Mouse (Mus musculus) liver, embryonic 15.5 days (tissue): ENCODE data around the gene Ssh2. TPM values are rescaled to one million over a fixed set of nuclear protein-coding genes. Genes with fewer than 3 reads are reported as not detected.
"Not testable (repeated sequence)": the region's sequence is repeated elsewhere in the genome, so short reads cannot be mapped to it uniquely, and the experiment has no call there.

Source experiments
- ATAC-seq: fragments of 200-750 bp; cut with Nextera tagmentation; 2 replicates; pipeline ENCODE4 v1.8.0; 2017; ENCODE audit warnings: moderate number of reproducible peaks, mild to moderate bottlenecking, moderate library complexity; ENCODE audit not compliant: insufficient read depth
- H3K27ac ChIP-seq: fragments of 300-500 bp; sonication (generic); replicated peaks from 2 replicates; pipeline ENCODE4 v1.5.1; 2015; ENCODE audit warnings: mild to moderate bottlenecking, inconsistent platforms
- H3K27me3 ChIP-seq: fragments of 300-500 bp; sonication (generic); 2 replicates; pipeline ENCODE4 v1.6.1; 2015; ENCODE audit warnings: mild to moderate bottlenecking, inconsistent platforms
- H3K36me3 ChIP-seq: fragments of 300-500 bp; sonication (generic); replicated peaks from 2 replicates; pipeline ENCODE4 v1.6.1; 2015; ENCODE audit warnings: moderate library complexity, mild to moderate bottlenecking, inconsistent platforms
- H3K4me1 ChIP-seq: fragments of 300-500 bp; sonication (generic); replicated peaks from 2 replicates; pipeline ENCODE4 v1.6.1; 2015; ENCODE audit warnings: inconsistent platforms
- H3K4me2 ChIP-seq: fragments of 300-500 bp; sonication (generic); 2 replicates; pipeline ENCODE4 v1.6.1; 2015; ENCODE audit warnings: moderate library complexity, mild to moderate bottlenecking, inconsistent platforms
- H3K4me3 ChIP-seq: fragments of 300-500 bp; sonication (generic); replicated peaks from 2 replicates; pipeline ENCODE4 v1.5.1; 2015; ENCODE audit warnings: mild to moderate bottlenecking, inconsistent platforms
- H3K9ac ChIP-seq: fragments of 300-500 bp; sonication (generic); 2 replicates; pipeline ENCODE4 v1.6.1; 2015; ENCODE audit warnings: moderate library complexity, mild to moderate bottlenecking, inconsistent platforms
- H3K9me3 ChIP-seq: fragments of 300-500 bp; sonication (generic); replicated peaks from 2 replicates; pipeline ENCODE4 v1.6.1; 2016; ENCODE audit warnings: inconsistent platforms
- WGBS: fragments of 180-500 bp; shearing (Covaris S2); methylation state at CpG from one replicate; pipeline ENCODE4 v1.1.7; 2015; ENCODE audit warnings: mixed read lengths; ENCODE audit not compliant: insufficient replicate concordance; 5-methylcytosine and 5-hydroxymethylcytosine counted together
- polyA plus RNA-seq: library from polyadenylated mRNA; unstranded; fragments of >200 nt; fragmentation: Nextera tagmentation; extraction: Ambion mirVana; gene quantifications from 2 replicates; pipeline ENCODE4 v1.2.1, GENCODE M21; 2015

Gene Ssh2
- polyA plus RNA-seq, 1 experiment from 2014 or later, result 3.9 TPM

GRCm38 (mm10) chr11:77371088-77371487, 155.0 kb downstream of the Ssh2 start:
- Histone ChIP-seq H3K27ac (peak overlapping the region; percentile 26; the same call in 1 of the 2 replicates), H3K36me3 (no peaks in the 10 kb centered on the region), H3K4me2 (no peak overlapping the region), H3K4me3 (no peak overlapping the region), H3K4me1 (peaks cover 19% of the 10 kb centered on the region), H3K9ac (no peak overlapping the region), H3K9me3 (no peaks in the 10 kb centered on the region), H3K27me3 (no peaks in the 10 kb centered on the region)
- WGBS, result 19% methylated on average over 3 of the region's 3 CpGs
- no peak for ATAC-seq

DNA sequence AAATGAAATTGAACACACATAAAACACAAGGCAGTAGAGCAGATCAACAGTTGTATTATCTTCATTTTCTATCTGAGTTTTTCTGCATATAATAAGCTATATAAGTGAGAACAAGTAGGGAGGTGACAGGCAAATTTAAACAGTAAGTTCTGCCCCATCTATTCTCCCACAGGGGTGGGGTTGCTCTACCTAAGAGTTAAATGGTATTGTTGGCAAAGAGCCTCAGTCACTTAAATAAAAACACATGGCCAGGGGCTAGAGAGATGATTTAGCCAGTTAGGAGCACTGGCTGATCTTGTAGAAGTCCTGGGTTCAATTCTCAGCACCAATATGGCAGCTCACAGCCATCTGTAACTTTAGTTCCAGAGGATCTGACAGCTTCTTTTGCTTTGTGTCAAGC, 155.6 kb downstream of the Ssh2 start:
- H3K36me3 ChIP-seq, result no peaks in the 10 kb centered on the region
- no peak for ATAC-seq
- H3K27ac ChIP-seq, result peak overlapping the region; percentile 46
- H3K4me2 ChIP-seq, result 0 out of 2 replicates have a peak overlapping the region, but pooled peaks have one; percentile 26
- H3K4me1 ChIP-seq, result peaks cover 22% of the 10 kb centered on the region
- no peak overlapping the region for H3K9ac ChIP-seq
- no peaks in the 10 kb centered on the region for H3K27me3 ChIP-seq
- H3K4me3 ChIP-seq, result no peak overlapping the region
- H3K9me3 ChIP-seq, result no peaks in the 10 kb centered on the region

DNA sequence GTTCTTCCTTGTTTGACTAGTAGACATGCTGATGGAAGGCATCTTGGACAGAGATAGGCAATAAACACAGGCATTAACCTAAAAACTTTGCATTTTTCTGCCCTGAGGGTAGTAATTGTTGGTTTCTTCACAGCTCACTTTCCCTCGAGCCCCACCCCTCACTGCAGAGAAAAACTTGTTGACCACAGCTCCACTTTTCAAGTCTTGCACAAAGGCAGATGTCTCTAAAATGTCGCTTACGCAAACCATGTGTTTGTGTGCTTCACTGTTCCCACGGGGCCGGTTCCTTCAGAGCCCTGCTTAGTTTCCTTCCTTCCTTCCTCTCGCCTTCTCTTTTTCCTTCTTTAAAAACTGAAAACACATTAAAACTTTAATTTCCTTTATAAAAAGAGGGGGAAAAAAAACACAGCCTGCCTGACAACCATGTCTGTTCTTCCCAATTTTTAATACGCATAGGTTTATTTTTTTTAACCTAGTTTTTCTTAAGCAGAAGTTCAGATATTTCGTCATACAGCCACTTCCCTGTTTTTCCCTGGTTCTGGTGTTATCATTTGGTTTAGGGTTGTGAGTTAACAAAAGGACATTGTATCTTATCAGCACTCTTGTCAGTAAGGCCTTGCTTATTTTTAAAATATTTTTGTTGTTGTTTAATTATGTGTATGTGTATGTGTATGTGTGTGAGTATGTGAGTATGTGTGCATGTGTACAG, 156.3 kb downstream of the Ssh2 start:
- Histone ChIP-seq H3K9ac (no peak overlapping the region), H3K36me3 (no peaks in the 10 kb centered on the region), H3K4me2 (peak overlapping the region; percentile 26; the same call in 1 of the 2 replicates), H3K9me3 (no peaks in the 10 kb centered on the region), H3K27me3 (no peaks in the 10 kb centered on the region), H3K4me1 (peaks cover 22% of the 10 kb centered on the region), H3K4me3 (no peak overlapping the region), H3K27ac (peak overlapping the region; percentile 46)
- 20% methylated on average over 8 of the region's 8 CpGs for WGBS
- ATAC-seq, result no peak

GRCm38 (mm10) chr11:77378622-77379021, 162.5 kb downstream of the Ssh2 start:
- no peak for ATAC-seq
- H3K27ac ChIP-seq, result no peak overlapping the region
- H3K9ac ChIP-seq, result no peak overlapping the region
- no peak overlapping the region for H3K4me2 ChIP-seq
- H3K36me3 ChIP-seq, result no peaks in the 10 kb centered on the region
- peaks cover 3% of the 10 kb centered on the region; the same call in 1 of the 2 replicates for H3K4me1 ChIP-seq
- 75% methylated on average over 2 of the region's 2 CpGs for WGBS
- no peaks in the 10 kb centered on the region for H3K27me3 ChIP-seq
- no peaks in the 10 kb centered on the region for H3K9me3 ChIP-seq
- H3K4me3 ChIP-seq, result no peak overlapping the region

DNA sequence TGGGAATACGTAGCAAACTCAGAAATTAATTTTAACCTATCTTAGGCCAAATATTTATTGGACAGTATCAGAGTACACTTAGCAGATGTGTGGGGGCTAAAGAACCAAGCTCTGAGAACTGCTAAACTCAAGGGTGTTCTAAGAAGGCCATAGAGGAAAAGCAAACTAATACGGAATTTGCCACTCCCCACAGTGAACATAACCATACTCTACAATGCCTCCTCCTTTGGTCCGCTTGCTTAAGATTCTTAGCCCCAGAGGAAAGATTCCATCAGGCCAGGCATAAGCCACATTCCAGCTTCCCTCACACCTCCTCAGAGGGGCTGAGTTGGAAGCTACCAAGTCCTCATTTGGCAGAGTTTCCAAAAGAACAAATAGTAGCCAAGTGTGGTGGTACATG, 165.1 kb downstream of the Ssh2 start:
- peaks cover 18% of the 10 kb centered on the region for H3K4me1 ChIP-seq
- no peaks in the 10 kb centered on the region for H3K36me3 ChIP-seq
- H3K9ac ChIP-seq, result no peak overlapping the region
- no peak overlapping the region for H3K27ac ChIP-seq
- H3K27me3 ChIP-seq, result no peaks in the 10 kb centered on the region
- no peaks in the 10 kb centered on the region for H3K9me3 ChIP-seq
- H3K4me3 ChIP-seq, result no peak overlapping the region
- no peak for ATAC-seq
- 71% methylated on average over 3 of the region's 3 CpGs for WGBS
- H3K4me2 ChIP-seq, result no peak overlapping the region

DNA sequence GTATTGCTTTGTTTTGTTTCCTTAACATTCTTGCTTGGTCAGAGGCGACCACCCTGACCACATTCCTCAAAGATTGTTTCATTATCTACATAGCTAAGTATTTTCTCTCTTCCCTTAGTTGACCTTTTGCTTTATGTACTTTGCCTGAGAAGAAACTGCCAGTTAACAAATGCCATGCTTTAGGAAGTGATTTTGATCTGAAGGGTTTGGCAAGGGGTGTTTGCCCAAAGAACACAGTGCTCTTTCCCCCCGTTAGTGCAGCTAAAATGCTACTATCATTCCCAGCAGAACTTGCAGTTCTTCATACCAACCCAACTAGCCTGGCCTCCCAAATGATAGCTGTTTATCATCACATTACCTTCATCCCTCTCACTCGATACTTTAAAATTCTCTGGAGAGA, 168.1 kb downstream of the Ssh2 start:
- Histone ChIP-seq H3K4me2 (no peak overlapping the region), H3K9me3 (no peaks in the 10 kb centered on the region), H3K4me3 (no peak overlapping the region), H3K36me3 (no peaks in the 10 kb centered on the region), H3K4me1 (peaks cover 19% of the 10 kb centered on the region), H3K9ac (no peak overlapping the region), H3K27me3 (no peaks in the 10 kb centered on the region), H3K27ac (no peak overlapping the region)
- 27% methylated on average over 3 of the region's 3 CpGs for WGBS
- no peak for ATAC-seq

DNA sequence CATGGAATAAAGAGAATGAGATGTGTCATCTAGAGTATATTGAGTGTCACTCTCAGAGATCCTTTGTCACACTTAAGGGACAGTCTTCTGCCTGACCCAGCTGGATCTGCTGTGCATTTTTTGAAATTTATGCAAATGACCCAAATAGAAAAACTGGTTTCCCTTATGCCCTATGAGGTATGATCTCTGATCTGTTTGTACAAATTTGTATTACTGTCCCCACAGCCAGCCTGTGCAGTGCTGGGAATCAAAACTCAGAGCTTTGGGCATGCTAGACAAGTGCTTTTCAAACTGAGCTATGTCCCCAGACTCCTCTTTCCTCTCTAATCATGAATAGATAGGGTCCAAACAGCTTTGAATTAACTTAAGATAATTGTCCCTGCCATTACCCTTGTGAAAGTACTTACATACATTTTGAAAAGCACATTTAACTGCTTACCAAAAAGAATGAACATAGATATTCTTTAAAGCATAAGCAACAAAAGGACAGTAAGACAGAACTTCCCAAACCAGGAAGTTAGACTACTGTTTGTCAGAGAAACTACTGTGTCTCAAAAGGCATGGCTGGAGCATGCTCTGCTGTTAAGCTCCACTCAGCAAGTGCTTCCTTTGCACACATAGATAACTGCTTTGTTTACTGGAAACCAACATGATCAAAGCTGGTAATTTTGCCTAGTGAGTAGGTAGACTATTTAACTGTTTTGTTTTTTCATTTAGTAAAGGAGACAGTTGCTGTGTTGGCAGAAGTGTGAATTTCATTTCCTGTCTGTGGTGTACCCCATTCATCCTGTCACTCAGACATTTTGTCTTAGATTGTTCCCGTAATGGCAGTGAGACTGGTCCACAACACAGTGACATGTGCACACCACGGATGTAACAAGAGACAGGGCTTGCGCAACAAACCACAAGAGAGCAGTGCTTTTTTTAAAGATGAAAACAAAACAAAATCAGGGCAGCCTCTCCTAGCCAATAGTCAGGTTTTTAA, 169.9 kb downstream of the Ssh2 start:
- no peak overlapping the region for H3K9ac ChIP-seq
- H3K9me3 ChIP-seq, result no peaks in the 10 kb centered on the region
- peak overlapping the region; percentile 73 for H3K27ac ChIP-seq
- no peak overlapping the region for H3K4me2 ChIP-seq
- peaks cover 19% of the 10 kb centered on the region for H3K4me1 ChIP-seq
- no peaks in the 10 kb centered on the region for H3K36me3 ChIP-seq
- H3K27me3 ChIP-seq, result no peaks in the 10 kb centered on the region
- 16% methylated on average over 3 of the region's 3 CpGs for WGBS
- H3K4me3 ChIP-seq, result no peak overlapping the region
- peak; percentile 51 for ATAC-seq

DNA sequence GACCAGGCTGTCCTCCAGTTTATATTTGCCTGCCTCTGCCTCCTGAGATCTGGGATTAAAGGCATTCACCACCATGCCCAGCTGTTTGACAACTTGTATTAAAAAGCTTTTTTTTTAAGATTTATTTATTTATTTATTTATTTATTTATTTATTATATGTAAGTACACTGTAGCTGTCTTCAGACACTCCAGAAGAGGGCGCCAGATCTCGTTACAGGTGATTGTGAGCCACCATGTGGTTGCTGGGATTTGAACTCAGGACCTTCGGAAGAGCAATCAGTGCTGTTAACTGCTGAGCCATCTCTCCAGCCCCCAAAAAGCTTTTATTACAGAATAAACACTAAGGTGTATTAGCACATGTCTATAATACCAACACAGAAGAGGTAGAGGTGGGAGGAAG, 172.1 kb downstream of the Ssh2 start:
- WGBS, result 78% methylated on average over 3 of the region's 3 CpGs
- H3K27ac ChIP-seq, H3K9ac ChIP-seq, H3K4me3 ChIP-seq, H3K4me2 ChIP-seq, ATAC-seq, H3K9me3 ChIP-seq, H3K36me3 ChIP-seq, H3K27me3 ChIP-seq: not testable (repeated sequence)
- H3K4me1 ChIP-seq, result peaks cover 19% of the 10 kb centered on the region

GRCm38 (mm10) chr11:77395539-77395938, 179.5 kb downstream of the Ssh2 start:
- WGBS, result 74% methylated on average over 2 of the region's 2 CpGs
- no peak for ATAC-seq
- Histone ChIP-seq H3K4me1 (no peaks in the 10 kb centered on the region), H3K27me3 (no peaks in the 10 kb centered on the region), H3K27ac (no peak overlapping the region), H3K9ac (no peak overlapping the region), H3K36me3 (peaks cover 26% of the 10 kb centered on the region), H3K4me3 (no peak overlapping the region), H3K9me3 (no peaks in the 10 kb centered on the region), H3K4me2 (no peak overlapping the region)

DNA sequence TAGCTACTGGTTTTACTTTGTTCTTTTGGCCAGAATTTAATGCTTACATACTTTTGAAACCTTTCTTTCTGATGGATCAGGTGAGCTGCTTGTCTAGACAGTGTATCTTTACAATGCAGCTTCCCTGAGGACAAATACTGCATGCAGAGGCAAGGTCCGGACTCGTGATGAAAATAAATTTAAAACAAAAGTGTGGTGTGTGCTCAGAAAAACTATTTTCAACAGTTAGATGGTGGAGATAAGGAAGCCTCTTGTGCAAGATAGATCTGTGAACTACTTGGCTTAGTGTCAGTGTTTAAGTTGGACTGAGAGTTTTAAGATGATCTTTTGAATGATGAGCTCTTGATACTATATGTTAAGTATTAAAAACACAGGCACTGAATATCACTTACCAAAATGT, 186.4 kb downstream of the Ssh2 start:
- ATAC-seq, result no peak
- 24% methylated on average over 2 of the region's 2 CpGs for WGBS
- no peaks in the 10 kb centered on the region for H3K9me3 ChIP-seq

DNA sequence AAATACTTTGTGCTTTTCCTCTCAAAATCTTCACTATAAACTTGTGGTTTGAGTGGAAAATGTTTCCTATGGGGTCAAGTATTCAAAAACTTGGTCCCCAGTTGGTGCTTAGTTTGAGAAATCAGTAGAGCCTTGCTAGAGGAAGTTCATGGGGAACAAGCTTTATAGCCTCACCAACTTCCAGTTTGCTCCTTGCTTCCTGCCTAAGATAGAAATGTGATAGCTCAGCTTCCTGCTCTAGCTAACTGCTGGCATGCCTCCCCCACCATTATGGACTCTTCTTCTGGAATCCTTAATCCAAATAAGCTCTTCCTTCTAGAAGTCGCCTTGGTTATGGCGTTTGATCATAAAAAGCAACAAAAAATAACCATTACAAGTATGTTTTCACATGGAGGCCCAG, 190.2 kb downstream of the Ssh2 start:
- 60% methylated on average over 2 of the region's 2 CpGs for WGBS
- H3K4me2 ChIP-seq, result no peak overlapping the region
- peaks cover 12% of the 10 kb centered on the region; the same call in 1 of the 2 replicates for H3K36me3 ChIP-seq
- H3K9ac ChIP-seq, result no peak overlapping the region
- no peaks in the 10 kb centered on the region for H3K9me3 ChIP-seq
- H3K27me3 ChIP-seq, result no peaks in the 10 kb centered on the region
- no peak overlapping the region for H3K4me3 ChIP-seq
- no peak overlapping the region for H3K27ac ChIP-seq
- no peak for ATAC-seq
- peaks cover 10% of the 10 kb centered on the region for H3K4me1 ChIP-seq

More for the DNA sequence above, 186.4 kb downstream of the Ssh2 start:
- no peaks in the 10 kb centered on the region for H3K27me3 ChIP-seq
- peaks cover 3% of the 10 kb centered on the region; the same call in 1 of the 2 replicates for H3K4me1 ChIP-seq
- peaks cover 12% of the 10 kb centered on the region; the same call in 1 of the 2 replicates for H3K36me3 ChIP-seq
- no peak overlapping the region for H3K27ac ChIP-seq
- no peak overlapping the region for H3K4me2 ChIP-seq
- H3K4me3 ChIP-seq, result no peak overlapping the region
- H3K9ac ChIP-seq, result no peak overlapping the region
